Mouse (Mus musculus) lung, postnatal 0 days (tissue): ENCODE measurements at regions not wholly inside any gene's neighbourhood (a gene's known extent, or its start where the extent isn't known, plus 50 kb on each side); places are given as distances from the start of the nearest gene placed in this dataset.
A peak's percentile ranks its signal among the peaks of the same experiment; 100 is the strongest.

Source experiments
- ATAC-seq: fragments of 200-750 bp; cut with Nextera tagmentation; 2 replicates; pipeline ENCODE4 v1.8.0; 2017; ENCODE audit warnings: moderate library complexity
- DNase-seq: peaks from one replicate; pipeline ENCODE4 v3.0.0-alpha.2; 2016; ENCODE audit warnings: low spot score
- H3K27ac ChIP-seq: fragments of 300-500 bp; sonication (generic); 2 replicates; pipeline ENCODE4 v1.5.1; 2014; ENCODE audit warnings: antibody characterized with exemption, mild to moderate bottlenecking, low read length, mixed read lengths
- H3K27me3 ChIP-seq: fragments of 300-500 bp; sonication (generic); replicated peaks from 2 replicates; pipeline ENCODE4 v1.6.1; 2014; ENCODE audit warnings: low read length, mixed read lengths; ENCODE audit not compliant: insufficient read depth
- H3K36me3 ChIP-seq: fragments of 300-500 bp; sonication (generic); 2 replicates; pipeline ENCODE4 v1.6.1; 2014; ENCODE audit warnings: low read length, mixed read lengths; ENCODE audit not compliant: insufficient read depth
- H3K4me1 ChIP-seq: fragments of 300-500 bp; sonication (generic); 2 replicates; pipeline ENCODE4 v1.6.1; 2014; ENCODE audit warnings: antibody characterized with exemption, low read depth, low read length, mixed read lengths; ENCODE audit not compliant: insufficient read depth
- H3K4me2 ChIP-seq: fragments of 300-500 bp; sonication (generic); replicated peaks from 2 replicates; pipeline ENCODE4 v1.6.1; 2014; ENCODE audit warnings: low read depth, mild to moderate bottlenecking, low read length, moderate library complexity, mixed read lengths
- H3K4me3 ChIP-seq: fragments of 300-500 bp; sonication (generic); 2 replicates; pipeline ENCODE4 v1.5.1; 2014; ENCODE audit warnings: low read depth, low read length
- H3K9ac ChIP-seq: fragments of 300-500 bp; sonication (generic); replicated peaks from 2 replicates; pipeline ENCODE4 v1.6.1; 2014; ENCODE audit warnings: low read depth, mild to moderate bottlenecking
- H3K9me3 ChIP-seq: fragments of 300-500 bp; sonication (generic); 2 replicates; pipeline ENCODE4 v1.6.1; 2016; ENCODE audit warnings: low read length, mixed read lengths
- CTCF ChIP-seq: IDR thresholded peaks from 2 replicates; pipeline ENCODE4 v1.5.1; 2016; ENCODE audit warnings: antibody characterized with exemption, mild to moderate bottlenecking
- EP300 ChIP-seq: IDR thresholded peaks from 2 replicates; pipeline ENCODE4 v1.6.1; 2016; ENCODE audit warnings: antibody characterized with exemption, mild to moderate bottlenecking, control low read depth
- WGBS: fragments of 180-500 bp; shearing (Covaris S2); extraction: QIAGEN DNeasy Blood & Tissue Kit; methylation state at CpG from one replicate; pipeline ENCODE4 v1.1.7; 2014; 5-methylcytosine and 5-hydroxymethylcytosine counted together

DNA sequence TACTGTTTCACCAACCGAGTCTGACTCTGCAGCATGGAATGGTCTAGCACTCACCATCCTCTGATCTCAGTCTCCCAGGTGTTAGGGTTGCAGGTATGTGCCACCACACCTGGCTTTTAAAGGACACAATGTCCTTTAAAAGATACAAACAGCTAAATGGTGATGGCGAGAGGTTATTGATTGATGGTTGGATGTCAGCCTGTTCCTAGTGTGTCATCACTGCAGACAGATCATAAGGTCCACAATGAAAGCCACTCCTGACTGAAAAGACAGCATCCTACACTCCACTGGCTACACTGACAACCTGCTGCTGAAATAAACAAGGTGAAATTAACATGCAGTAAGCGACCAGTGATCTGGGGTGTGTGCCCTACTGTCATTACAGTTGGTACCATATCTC, 106.1 kb downstream of the Tmco5 start:
- Histone ChIP-seq H3K9ac (no peak overlapping the region), H3K4me3 (no peak overlapping the region), H3K9me3 (no peaks in the 10 kb centered on the region), H3K4me2 (no peak overlapping the region), H3K27ac (no peak overlapping the region), H3K4me1 (peaks cover 7% of the 10 kb centered on the region), H3K27me3 (no peaks in the 10 kb centered on the region), H3K36me3 (no peaks in the 10 kb centered on the region)
- no peak for TF ChIP-seq EP300
- no peak for TF ChIP-seq CTCF
- 71% methylated on average over 3 of the region's 3 CpGs for WGBS
- no peak for DNase-seq
- no peak for ATAC-seq

DNA sequence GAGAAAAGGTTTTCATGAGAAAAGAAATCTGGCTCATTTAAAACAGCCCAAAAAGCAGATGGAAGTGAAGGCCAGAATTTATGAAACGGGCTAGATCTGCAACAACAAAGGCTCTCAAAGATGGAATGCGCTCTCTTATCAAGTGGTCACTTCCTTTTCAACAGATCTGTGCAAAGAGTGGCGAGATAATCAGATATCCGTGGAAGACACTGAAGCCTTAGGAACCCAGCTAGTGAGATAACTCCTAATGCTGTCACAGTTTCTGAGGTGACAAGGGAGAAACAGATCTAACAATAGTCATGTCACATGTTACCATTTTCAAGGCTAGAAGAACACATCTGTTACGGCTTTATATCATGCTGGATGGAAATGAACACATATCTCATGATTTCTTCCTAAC, 107.1 kb downstream of the Tmco5 start:
- no peak for ATAC-seq
- Histone ChIP-seq H3K27me3 (no peaks in the 10 kb centered on the region), H3K36me3 (no peaks in the 10 kb centered on the region), H3K4me1 (peaks cover 2% of the 10 kb centered on the region; the same call in 1 of the 2 replicates), H3K9ac (no peak overlapping the region), H3K9me3 (no peaks in the 10 kb centered on the region), H3K4me3 (no peak overlapping the region), H3K27ac (no peak overlapping the region), H3K4me2 (no peak overlapping the region)
- DNase-seq: no peak
- 35% methylated on average over 5 of the region's 5 CpGs for WGBS
- no peak for TF ChIP-seq EP300
- no peak for TF ChIP-seq CTCF

DNA sequence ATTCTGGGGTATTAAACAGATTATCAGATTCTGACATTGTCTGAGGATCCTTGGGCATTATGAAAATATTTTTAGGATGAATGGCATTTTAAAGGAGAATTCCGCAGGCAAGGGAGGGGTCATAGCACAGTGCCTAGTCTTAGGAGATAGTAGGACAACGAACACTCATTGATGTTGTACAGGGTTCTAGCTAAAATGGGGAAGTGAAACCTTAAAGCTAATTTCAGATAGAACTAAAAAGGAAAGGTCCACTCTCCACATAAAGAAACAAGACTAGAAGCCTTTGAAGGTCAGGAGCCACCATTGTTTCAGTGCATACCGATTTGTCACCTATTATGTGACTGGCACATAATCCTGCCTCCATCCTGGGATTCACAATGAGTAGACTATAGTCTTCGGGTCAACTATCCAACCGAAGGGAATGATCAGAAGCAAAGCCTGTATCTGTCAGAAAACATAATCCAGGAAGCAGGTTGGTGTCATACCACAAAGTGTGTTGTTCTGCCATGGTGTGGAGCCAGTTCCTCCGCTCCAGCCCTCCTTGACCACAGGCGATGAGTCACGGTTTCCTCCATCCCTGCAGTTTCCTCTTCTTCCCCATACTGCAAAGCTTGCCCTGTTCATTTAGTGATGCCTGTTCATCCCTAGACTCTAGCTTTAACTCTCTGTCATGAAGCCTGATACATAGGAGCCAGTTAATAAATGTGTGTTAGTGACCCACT, 110.6 kb downstream of the Tmco5 start:
- DNase-seq (no peak), ATAC-seq (no peak)
- H3K36me3 ChIP-seq: no peaks in the 10 kb centered on the region
- H3K9ac ChIP-seq: no peak overlapping the region
- no peaks in the 10 kb centered on the region for H3K9me3 ChIP-seq
- no peak overlapping the region for H3K27ac ChIP-seq
- no peak for TF ChIP-seq CTCF
- no peak for TF ChIP-seq EP300
- no peak overlapping the region for H3K4me2 ChIP-seq
- H3K4me1 ChIP-seq: peaks cover 4% of the 10 kb centered on the region; the same call in 1 of the 2 replicates
- no peaks in the 10 kb centered on the region for H3K27me3 ChIP-seq
- no peak overlapping the region for H3K4me3 ChIP-seq
- 80% methylated on average over 8 of the region's 8 CpGs for WGBS

DNA sequence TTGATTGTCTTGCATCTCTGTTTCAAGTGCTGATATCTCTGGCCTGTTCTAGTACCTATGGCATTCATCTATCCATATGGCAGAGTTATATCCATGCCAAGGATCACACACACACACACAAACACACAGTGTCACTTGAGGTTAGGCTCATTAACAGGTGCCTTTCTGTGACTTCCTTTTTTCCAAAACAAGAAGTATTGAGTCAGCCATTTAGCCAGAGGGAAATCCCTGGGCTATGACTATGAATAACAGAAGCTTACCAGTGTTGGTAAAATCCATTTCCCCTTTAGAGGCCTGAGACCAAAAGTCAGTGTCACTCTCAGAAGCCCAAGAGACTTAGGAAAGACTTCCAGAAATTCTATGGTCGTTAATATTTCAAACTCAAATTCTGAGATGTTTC, 111.6 kb downstream of the Tmco5 start:
- Histone ChIP-seq H3K4me3 (no peak overlapping the region), H3K36me3 (no peaks in the 10 kb centered on the region), H3K27ac (no peak overlapping the region), H3K9me3 (no peaks in the 10 kb centered on the region), H3K27me3 (no peaks in the 10 kb centered on the region), H3K4me1 (0 out of 2 replicates have a peak, but pooled peaks cover 3% of the 10 kb centered on the region), H3K4me2 (no peak overlapping the region), H3K9ac (no peak overlapping the region)
- TF ChIP-seq EP300 (no peak), CTCF (no peak)
- DNase-seq: no peak
- WGBS: 81% methylated on average over 1 of the region's 1 CpGs
- no peak for ATAC-seq

DNA sequence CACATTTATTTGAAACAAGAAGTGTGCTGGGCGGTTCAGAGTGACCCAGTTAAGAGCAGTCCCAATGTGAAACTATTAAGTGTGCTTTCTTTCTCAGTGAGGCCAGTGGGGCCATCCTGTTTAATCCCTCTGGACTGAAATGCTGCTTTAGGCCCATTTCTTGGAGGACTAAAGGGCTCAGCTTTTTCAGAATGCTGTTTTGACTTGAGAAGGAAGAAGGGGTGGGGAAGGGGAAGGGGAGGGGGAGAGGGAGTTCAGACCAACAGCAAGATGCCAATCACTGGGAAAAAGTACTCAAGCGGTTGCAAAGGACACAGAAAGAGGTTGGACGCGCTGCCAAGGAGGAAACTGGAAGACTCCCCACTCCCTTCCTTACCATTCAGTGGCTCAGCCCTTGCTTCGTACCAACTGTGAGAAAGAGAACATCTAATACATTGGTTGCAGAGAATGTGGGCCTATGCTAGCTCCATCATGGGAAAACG, 113.1 kb downstream of the Tmco5 start:
- H3K4me2 ChIP-seq: no peak overlapping the region
- no peaks in the 10 kb centered on the region for H3K9me3 ChIP-seq
- 66% methylated on average over 6 of the region's 6 CpGs for WGBS
- DNase-seq (no peak), ATAC-seq (no peak)
- 0 out of 2 replicates have a peak, but pooled peaks cover 3% of the 10 kb centered on the region for H3K4me1 ChIP-seq
- no peaks in the 10 kb centered on the region for H3K36me3 ChIP-seq
- TF ChIP-seq CTCF (no peak), EP300 (no peak)
- no peak overlapping the region for H3K9ac ChIP-seq
- H3K27me3 ChIP-seq: no peaks in the 10 kb centered on the region
- H3K4me3 ChIP-seq: no peak overlapping the region
- no peak overlapping the region for H3K27ac ChIP-seq

DNA sequence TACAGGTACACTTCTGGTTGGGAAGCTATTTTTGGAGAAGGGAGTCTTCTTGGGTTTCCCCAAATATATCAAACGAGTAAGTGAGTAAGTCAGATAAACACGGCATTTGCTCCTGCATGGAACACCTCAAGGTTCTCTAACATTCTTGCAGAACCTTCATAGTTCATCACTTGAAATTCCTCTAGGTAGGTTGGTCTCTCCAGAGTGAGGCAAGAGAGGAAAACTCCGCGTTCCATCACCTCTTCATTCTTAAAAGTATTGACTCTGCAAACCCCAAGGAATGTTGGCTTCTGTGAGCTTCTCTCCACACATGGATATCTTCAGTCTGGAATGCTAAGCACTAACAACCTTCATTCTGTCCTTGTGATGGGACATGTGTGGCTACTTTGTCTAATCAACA, 115.2 kb downstream of the Tmco5 start:
- WGBS: 59% methylated on average over 4 of the region's 4 CpGs
- DNase-seq (peak; percentile 72), ATAC-seq (peak; percentile 88)
- H3K9ac ChIP-seq: no peak overlapping the region
- no peaks in the 10 kb centered on the region for H3K36me3 ChIP-seq
- no peak overlapping the region for H3K4me2 ChIP-seq
- H3K27me3 ChIP-seq: no peaks in the 10 kb centered on the region
- TF ChIP-seq CTCF: no peak
- TF ChIP-seq EP300: peak; percentile 98
- H3K4me3 ChIP-seq: no peak overlapping the region
- peak overlapping the region; percentile 14; the same call in 1 of the 2 replicates for H3K27ac ChIP-seq
- no peaks in the 10 kb centered on the region for H3K9me3 ChIP-seq
- 0 out of 2 replicates have a peak, but pooled peaks cover 3% of the 10 kb centered on the region for H3K4me1 ChIP-seq
